Mouse (Mus musculus): Measurements from ENCODE around the gene Tec. TPM values are rescaled to one million over a fixed set of nuclear protein-coding genes. Genes with fewer than 3 reads are reported as not detected.

The Tec gene
- polyA plus RNA-seq, 1 experiment from 2014 or later: 2.9 TPM

GRCm38 (mm10) chr5:72811397-72811796, 56.9 kb downstream of the Tec start:
- Histone ChIP-seq H3K9me3 (ENCODE audit: control insufficient read depth, low read length) (peaks cover 2% of the 10 kb centered on the region; the same call in 1 of the 2 replicates), H3K36me3 (ENCODE audit: control insufficient read depth, insufficient read depth) (no peaks in the 10 kb centered on the region), H3K27me3 (replicated peaks; ENCODE audit: control insufficient read depth, insufficient read depth, low read length) (no peaks in the 10 kb centered on the region), H3K4me2 (ENCODE audit: low read length) (no peak overlapping the region), H3K27ac (ENCODE audit: low read length) (no peak overlapping the region), H3K9ac (replicated peaks; ENCODE audit: low read depth, low read length) (no peak overlapping the region), H3K4me3 (replicated peaks; ENCODE audit: low read length) (no peak overlapping the region), H3K4me1 (replicated peaks; ENCODE audit: control insufficient read depth, insufficient read depth, low read length) (peaks cover 5% of the 10 kb centered on the region)
- no peak for ATAC-seq
- WGBS: 61% methylated on average over 3 of the region's 3 CpGs

GRCm38 (mm10) chr5:72810990-72811389, 57.3 kb downstream of the Tec start:
- Histone ChIP-seq H3K4me2 (ENCODE audit: low read length) (no peak overlapping the region), H3K4me1 (replicated peaks; ENCODE audit: control insufficient read depth, insufficient read depth, low read length) (peaks cover 5% of the 10 kb centered on the region), H3K9ac (replicated peaks; ENCODE audit: low read depth, low read length) (no peak overlapping the region), H3K9me3 (ENCODE audit: control insufficient read depth, low read length) (peaks cover 2% of the 10 kb centered on the region; the same call in 1 of the 2 replicates), H3K27ac (ENCODE audit: low read length) (no peak overlapping the region), H3K36me3 (ENCODE audit: control insufficient read depth, insufficient read depth) (no peaks in the 10 kb centered on the region), H3K27me3 (replicated peaks; ENCODE audit: control insufficient read depth, insufficient read depth, low read length) (no peaks in the 10 kb centered on the region), H3K4me3 (replicated peaks; ENCODE audit: low read length) (no peak overlapping the region)
- WGBS: 94% methylated on average over 8 of the region's 8 CpGs
- no peak for ATAC-seq

- 48% methylated on average over 2 of the region's 2 CpGs for WGBS
- no peak for ATAC-seq
- Histone ChIP-seq H3K4me1 (replicated peaks; ENCODE audit: control insufficient read depth, insufficient read depth, low read length) (peaks cover 5% of the 10 kb centered on the region), H3K27me3 (replicated peaks; ENCODE audit: control insufficient read depth, insufficient read depth, low read length) (no peaks in the 10 kb centered on the region), H3K4me3 (replicated peaks; ENCODE audit: low read length) (no peak overlapping the region), H3K4me2 (ENCODE audit: low read length) (no peak overlapping the region), H3K9ac (replicated peaks; ENCODE audit: low read depth, low read length) (no peak overlapping the region), H3K27ac (ENCODE audit: low read length) (no peak overlapping the region), H3K9me3 (ENCODE audit: control insufficient read depth, low read length) (peaks cover 2% of the 10 kb centered on the region; the same call in 1 of the 2 replicates), H3K36me3 (ENCODE audit: control insufficient read depth, insufficient read depth) (no peaks in the 10 kb centered on the region)
Measured at GRCm38 (mm10) chr5:72809480-72809879, 58.8 kb downstream of the Tec start.

- Histone ChIP-seq H3K9me3 (ENCODE audit: control insufficient read depth, low read length) (peaks cover 2% of the 10 kb centered on the region; the same call in 1 of the 2 replicates), H3K27me3 (replicated peaks; ENCODE audit: control insufficient read depth, insufficient read depth, low read length) (no peaks in the 10 kb centered on the region), H3K4me2 (ENCODE audit: low read length) (no peak overlapping the region; the same call in 1 of the 2 replicates), H3K9ac (replicated peaks; ENCODE audit: low read depth, low read length) (no peak overlapping the region), H3K36me3 (ENCODE audit: control insufficient read depth, insufficient read depth) (no peaks in the 10 kb centered on the region), H3K4me3 (replicated peaks; ENCODE audit: low read length) (no peak overlapping the region), H3K4me1 (replicated peaks; ENCODE audit: control insufficient read depth, insufficient read depth, low read length) (peaks cover 5% of the 10 kb centered on the region), H3K27ac (ENCODE audit: low read length) (no peak overlapping the region)
- no peak for ATAC-seq
- WGBS: 39% methylated on average over 14 of the region's 14 CpGs
Measured at GRCm38 (mm10) chr5:72808456-72809111, 59.7 kb downstream of the Tec start.

GRCm38 (mm10) chr5:72802851-72803250, 65.4 kb downstream of the Tec start:
- Histone ChIP-seq H3K4me2 (ENCODE audit: low read length) (no peak overlapping the region), H3K4me1 (replicated peaks; ENCODE audit: control insufficient read depth, insufficient read depth, low read length) (no peaks in the 10 kb centered on the region), H3K27me3 (replicated peaks; ENCODE audit: control insufficient read depth, insufficient read depth, low read length) (no peaks in the 10 kb centered on the region), H3K9ac (replicated peaks; ENCODE audit: low read depth, low read length) (no peak overlapping the region), H3K9me3 (ENCODE audit: control insufficient read depth, low read length) (no peaks in the 10 kb centered on the region), H3K36me3 (ENCODE audit: control insufficient read depth, insufficient read depth) (no peaks in the 10 kb centered on the region), H3K27ac (ENCODE audit: low read length) (no peak overlapping the region), H3K4me3 (replicated peaks; ENCODE audit: low read length) (no peak overlapping the region)
- 61% methylated on average over 5 of the region's 5 CpGs for WGBS
- no peak for ATAC-seq

GRCm38 (mm10) chr5:72798563-72798962, 69.7 kb downstream of the Tec start:
- ATAC-seq: no peak
- no peaks in the 10 kb centered on the region for H3K4me1 ChIP-seq (replicated peaks; ENCODE audit: control insufficient read depth, insufficient read depth, low read length)
- no peak overlapping the region for H3K4me2 ChIP-seq (ENCODE audit: low read length)
- H3K27ac ChIP-seq (ENCODE audit: low read length): no peak overlapping the region
- H3K9ac ChIP-seq (replicated peaks; ENCODE audit: low read depth, low read length): no peak overlapping the region
- H3K4me3 ChIP-seq (replicated peaks; ENCODE audit: low read length): no peak overlapping the region
- WGBS: 75% methylated on average over 4 of the region's 4 CpGs
- H3K27me3 ChIP-seq (replicated peaks; ENCODE audit: control insufficient read depth, insufficient read depth, low read length): no peaks in the 10 kb centered on the region
- no peaks in the 10 kb centered on the region for H3K9me3 ChIP-seq (ENCODE audit: control insufficient read depth, low read length)
- H3K36me3 ChIP-seq (ENCODE audit: control insufficient read depth, insufficient read depth): no peaks in the 10 kb centered on the region

- Histone ChIP-seq H3K27ac (ENCODE audit: low read length) (no peak overlapping the region), H3K9ac (replicated peaks; ENCODE audit: low read depth, low read length) (no peak overlapping the region), H3K27me3 (replicated peaks; ENCODE audit: control insufficient read depth, insufficient read depth, low read length) (no peaks in the 10 kb centered on the region), H3K4me1 (replicated peaks; ENCODE audit: control insufficient read depth, insufficient read depth, low read length) (no peaks in the 10 kb centered on the region), H3K9me3 (ENCODE audit: control insufficient read depth, low read length) (no peaks in the 10 kb centered on the region), H3K36me3 (ENCODE audit: control insufficient read depth, insufficient read depth) (no peaks in the 10 kb centered on the region), H3K4me3 (replicated peaks; ENCODE audit: low read length) (no peak overlapping the region), H3K4me2 (ENCODE audit: low read length) (no peak overlapping the region)
- no peak for ATAC-seq
- 69% methylated on average over 14 of the region's 14 CpGs for WGBS
Measured at GRCm38 (mm10) chr5:72796186-72796613, 72.1 kb downstream of the Tec start.

GRCm38 (mm10) chr5:72793309-72793850, 74.9 kb downstream of the Tec start:
- no peak overlapping the region for H3K27ac ChIP-seq (ENCODE audit: low read length)
- H3K9me3 ChIP-seq (ENCODE audit: control insufficient read depth, low read length): no peaks in the 10 kb centered on the region
- no peak overlapping the region for H3K9ac ChIP-seq (replicated peaks; ENCODE audit: low read depth, low read length)
- no peaks in the 10 kb centered on the region for H3K4me1 ChIP-seq (replicated peaks; ENCODE audit: control insufficient read depth, insufficient read depth, low read length)
- H3K36me3 ChIP-seq (ENCODE audit: control insufficient read depth, insufficient read depth): no peaks in the 10 kb centered on the region
- 87% methylated on average over 3 of the region's 3 CpGs for WGBS
- no peaks in the 10 kb centered on the region for H3K27me3 ChIP-seq (replicated peaks; ENCODE audit: control insufficient read depth, insufficient read depth, low read length)
- H3K4me3 ChIP-seq (replicated peaks; ENCODE audit: low read length): no peak overlapping the region
- no peak overlapping the region for H3K4me2 ChIP-seq (ENCODE audit: low read length)
- ATAC-seq: no peak

GRCm38 (mm10) chr5:72791789-72792188, 76.5 kb downstream of the Tec start:
- Histone ChIP-seq H3K27ac (ENCODE audit: low read length) (no peak overlapping the region), H3K4me1 (replicated peaks; ENCODE audit: control insufficient read depth, insufficient read depth, low read length) (no peaks in the 10 kb centered on the region), H3K4me3 (replicated peaks; ENCODE audit: low read length) (no peak overlapping the region), H3K4me2 (ENCODE audit: low read length) (no peak overlapping the region), H3K9me3 (ENCODE audit: control insufficient read depth, low read length) (no peaks in the 10 kb centered on the region), H3K9ac (replicated peaks; ENCODE audit: low read depth, low read length) (no peak overlapping the region), H3K27me3 (replicated peaks; ENCODE audit: control insufficient read depth, insufficient read depth, low read length) (no peaks in the 10 kb centered on the region), H3K36me3 (ENCODE audit: control insufficient read depth, insufficient read depth) (no peaks in the 10 kb centered on the region)
- WGBS: 25% methylated on average over 6 of the region's 6 CpGs
- no peak for ATAC-seq
